Mouse (Mus musculus): ENCODE data around the gene Prmt3. TPM values are rescaled to one million over a fixed set of nuclear protein-coding genes. Genes with fewer than 3 reads are reported as not detected.

Prmt3 gene
- total RNA-seq (2023), result 71.0 TPM

GRCm38 (mm10) chr7:49778114-49778901 is at the start of gene Prmt3:
Prmt3 (plus strand) TSS chr7:49778346.

GRCm38 (mm10) chr7:49758934-49759571 is 19.1 kb upstream of the Prmt3 start, which contains the start of gene Htatip2:
Htatip2 (plus strand) TSS chr7:49759115.

Other genes with a start within 250 kb of the Prmt3 start
- gene Dbx1, start 141.5 kb upstream of the Prmt3 start, total RNA-seq (2023), result not detected
- gene Htatip2, start 19.2 kb upstream of the Prmt3 start, total RNA-seq (2023), result 13.3 TPM
- gene Slc6a5, start 131.8 kb downstream of the Prmt3 start, total RNA-seq (2023), result not detected
- not detected for gene Nell1, start 196.5 kb downstream of the Prmt3 start, total RNA-seq (2023)